Mouse (Mus musculus): ENCODE measurements around the gene Fancg.

DNA sequence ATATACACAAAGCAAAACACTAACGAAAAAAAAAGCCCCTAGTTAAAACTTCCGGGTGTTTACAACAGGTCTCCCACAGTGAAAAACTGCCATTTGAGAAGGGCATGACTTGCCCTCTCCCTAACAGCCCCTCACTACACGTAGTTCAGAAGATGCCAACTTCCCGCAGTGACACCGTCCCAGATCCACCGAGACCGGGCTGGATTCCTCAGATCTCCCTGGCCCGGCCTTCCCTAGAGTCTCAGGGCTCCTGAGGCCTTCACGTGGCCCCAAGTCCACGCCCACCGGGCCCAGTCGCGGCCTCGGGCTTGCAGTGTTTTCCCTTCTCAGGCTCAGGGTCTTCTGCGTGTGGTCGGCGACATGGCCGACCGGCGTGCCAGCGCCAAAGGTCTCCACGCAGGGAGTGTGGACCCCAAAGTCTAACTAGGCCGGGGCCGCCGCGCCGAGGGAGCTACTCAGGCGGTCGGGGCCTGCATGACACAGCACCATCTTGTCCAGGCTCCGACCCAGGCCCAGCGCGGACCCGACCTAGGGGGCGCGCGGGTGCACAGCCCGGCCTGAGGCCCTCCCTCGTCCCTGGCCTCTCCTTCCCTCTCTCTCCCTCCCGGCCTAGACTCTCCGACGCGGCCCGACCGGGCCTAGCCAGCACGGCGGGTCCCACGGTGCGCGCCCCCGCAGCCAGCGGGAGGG, 10.7 kb downstream of the Fancg start:
- TF ChIP-seq CTCF (IDR thresholded peaks at IDR 0.05; ENCODE audit: extremely low read depth, insufficient read depth, insufficient read length, insufficient replicate concordance) = no peak
- no peak for TF ChIP-seq POLR2A (IDR thresholded peaks at IDR 0.05; ENCODE audit: low read depth, low read length)
